Mouse (Mus musculus) thymus, postnatal 14 days (tissue): ENCODE measurements around the gene Prl8a6.

Experiments used
- DNase-seq: peaks from one replicate; pipeline ENCODE4 v3.0.0; 2021

The Prl8a6 gene

DNA sequence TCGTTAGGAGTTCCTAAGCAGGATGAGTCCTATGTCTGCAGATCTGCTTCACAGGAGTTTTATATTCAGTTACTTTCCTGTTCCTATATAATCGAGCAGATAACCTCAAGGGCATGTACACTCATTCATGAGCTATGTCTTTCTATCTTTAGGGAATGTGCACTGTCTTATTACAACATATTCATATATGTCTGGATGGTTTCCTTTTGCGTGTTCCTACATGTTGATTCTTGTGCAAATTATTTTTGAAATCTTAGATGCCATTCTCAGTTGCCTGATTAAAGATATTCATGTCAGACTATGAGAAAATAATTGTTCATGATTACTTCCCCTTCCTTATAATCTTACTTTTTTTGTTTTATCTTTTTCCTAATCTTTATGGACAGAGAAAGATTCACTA, at the start of gene Prl8a6:
TSS of gene Prl8a6 (minus strand) at position 101 of the 400 bp plus-strand sequence.
- no peak for DNase-seq

DNA sequence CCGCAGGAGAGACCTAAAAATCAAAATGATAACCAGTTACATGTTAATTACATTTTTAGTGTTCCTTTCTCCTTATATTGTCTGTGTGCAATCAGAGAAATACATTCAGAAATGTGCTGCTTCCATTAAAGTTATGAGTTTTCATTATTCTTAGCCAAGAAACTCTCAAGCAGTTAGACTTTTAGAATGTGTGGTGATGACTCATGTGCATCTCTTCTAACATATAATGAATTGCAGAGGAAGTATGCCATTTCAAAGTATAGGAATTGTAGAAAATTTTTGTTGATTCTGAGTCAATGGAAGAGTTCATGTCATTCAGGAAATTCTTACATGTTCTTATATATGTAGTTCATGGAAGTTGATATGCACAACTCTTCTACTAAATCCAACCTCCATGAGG, 5.3 kb downstream of the Prl8a6 start:
- DNase-seq: no peak

DNA sequence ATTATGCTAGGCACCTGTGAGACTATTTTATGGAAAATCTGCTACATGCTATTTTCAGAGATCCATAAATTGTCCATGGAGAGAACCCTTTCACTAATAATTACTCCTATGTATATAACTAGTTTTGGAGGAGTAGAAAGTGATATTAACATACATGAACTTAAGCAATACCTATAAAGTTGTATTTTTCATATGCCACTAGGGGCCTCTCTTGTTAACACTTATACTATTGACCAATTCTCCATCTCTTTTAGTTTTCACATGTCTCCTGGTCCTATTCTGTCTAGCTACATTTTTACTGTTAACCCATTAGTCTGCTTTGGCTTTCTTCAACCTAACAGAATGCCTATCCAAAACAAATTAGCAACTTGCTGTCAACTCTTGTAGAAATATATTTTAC, 24.8 kb downstream of the Prl8a6 start:
- DNase-seq: no peak

DNA sequence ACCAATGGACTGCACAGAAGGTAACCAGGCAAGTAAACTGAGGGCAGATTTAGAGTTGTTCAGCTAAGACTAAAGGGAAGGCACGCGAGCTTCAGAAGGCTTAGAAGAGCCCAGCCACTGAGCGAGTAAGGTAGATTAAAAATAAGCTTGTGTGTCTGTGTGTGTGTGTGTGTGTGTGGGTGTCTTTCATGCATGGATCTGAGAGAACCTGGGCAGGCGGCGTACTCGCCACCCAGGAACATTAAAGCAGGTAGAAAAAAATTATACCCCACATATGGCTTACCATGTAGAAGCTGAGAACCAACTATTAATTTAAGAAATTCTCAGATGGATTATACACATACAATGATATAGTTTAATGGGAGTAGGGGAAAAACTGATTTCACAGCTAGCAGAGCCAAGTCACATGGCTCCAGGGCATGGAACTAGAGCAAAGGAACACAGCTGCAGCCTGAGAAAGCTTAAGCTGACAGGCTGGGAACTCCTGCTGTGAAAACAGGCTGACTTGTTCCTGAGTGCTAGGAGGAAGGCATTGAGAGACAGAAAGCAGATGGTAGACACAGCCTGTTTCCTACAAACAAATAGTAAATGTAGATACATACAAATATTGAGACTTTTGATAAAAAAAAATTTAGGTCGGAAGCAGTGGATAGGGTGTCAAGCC, 39.3 kb downstream of the Prl8a6 start:
- DNase-seq: no peak

DNA sequence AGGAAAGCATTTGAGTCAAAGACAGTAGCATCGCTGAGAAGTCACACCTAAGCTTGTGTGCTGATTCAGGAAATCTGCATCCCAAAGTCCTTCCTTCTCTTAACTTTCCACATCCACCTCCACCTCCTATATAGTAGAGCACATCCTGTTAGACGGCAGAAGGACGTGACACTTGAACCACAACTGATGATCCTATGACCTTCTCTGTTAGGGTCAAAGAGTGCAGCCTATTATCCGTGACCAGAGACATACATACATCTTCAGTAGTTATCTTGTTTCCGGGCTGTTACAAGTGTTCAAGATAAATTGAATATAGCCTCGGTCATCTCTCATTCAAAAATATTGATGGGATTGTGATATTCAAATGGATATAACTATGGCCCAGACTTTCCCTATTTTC, 47.7 kb downstream of the Prl8a6 start, which contains the start of gene Prl2b1:
TSS of gene Prl2b1 (minus strand) at position 101 of the 400 bp plus-strand sequence.
- no peak for DNase-seq
